Mouse (Mus musculus) spleen, postnatal 36 days (tissue): ENCODE data around the gene Ctnnal1.

Experiments
- DNase-seq, 2 experiments: peaks; one replicate each; pipeline ENCODE4 v3.0.0; 2022; ENCODE audit warnings: low spot score in 2 of 2, mixed read lengths in 1 of 2

Gene Ctnnal1

GRCm38 (mm10) chr4:56861551-56861950 is 3.4 kb downstream of the Ctnnal1 start:
- no peak for DNase-seq

- no peak for DNase-seq
Observed at GRCm38 (mm10) chr4:56858733-56859132, 6.3 kb downstream of the Ctnnal1 start.

GRCm38 (mm10) chr4:56856371-56856949 is 8.5 kb downstream of the Ctnnal1 start:
- DNase-seq, result no peak

- DNase-seq, result no peak
Observed at GRCm38 (mm10) chr4:56855935-56856334, 9.1 kb downstream of the Ctnnal1 start.

GRCm38 (mm10) chr4:56850724-56851123 is 14.3 kb downstream of the Ctnnal1 start:
- no peak for DNase-seq

- no peak for DNase-seq
Observed at GRCm38 (mm10) chr4:56848044-56848443, 16.9 kb downstream of the Ctnnal1 start.

- DNase-seq, result no peak
Observed at GRCm38 (mm10) chr4:56847400-56847799, 17.6 kb downstream of the Ctnnal1 start.

GRCm38 (mm10) chr4:56845896-56846533 is 19.0 kb downstream of the Ctnnal1 start:
- DNase-seq, result no peak

- DNase-seq, result no peak
Observed at GRCm38 (mm10) chr4:56844911-56845310, 20.1 kb downstream of the Ctnnal1 start.

- no peak for DNase-seq
Observed at GRCm38 (mm10) chr4:56843963-56844362, 21.0 kb downstream of the Ctnnal1 start.

- no peak for DNase-seq
Observed at GRCm38 (mm10) chr4:56842501-56842900, 22.5 kb downstream of the Ctnnal1 start.

- no peak for DNase-seq
Observed at GRCm38 (mm10) chr4:56840297-56840696, 24.7 kb downstream of the Ctnnal1 start.

- no peak for DNase-seq
Observed at GRCm38 (mm10) chr4:56837661-56838060, 27.3 kb downstream of the Ctnnal1 start.

GRCm38 (mm10) chr4:56831998-56832397 is 33.0 kb downstream of the Ctnnal1 start:
- DNase-seq, result no peak

GRCm38 (mm10) chr4:56831013-56831609 is 33.9 kb downstream of the Ctnnal1 start:
- DNase-seq, result no peak

- no peak for DNase-seq
Observed at GRCm38 (mm10) chr4:56829511-56829921, 35.5 kb downstream of the Ctnnal1 start.

GRCm38 (mm10) chr4:56828932-56829331 is 36.1 kb downstream of the Ctnnal1 start:
- no peak for DNase-seq

- DNase-seq, result no peak
Observed at GRCm38 (mm10) chr4:56824231-56824630, 40.8 kb downstream of the Ctnnal1 start.

- DNase-seq, result no peak
Observed at GRCm38 (mm10) chr4:56820017-56820550, 44.9 kb downstream of the Ctnnal1 start.

GRCm38 (mm10) chr4:56815131-56815530 is 49.9 kb downstream of the Ctnnal1 start:
- DNase-seq, result no peak

- DNase-seq, result no peak
Observed at GRCm38 (mm10) chr4:56812096-56812495, 52.9 kb downstream of the Ctnnal1 start.

- DNase-seq, result no peak
Observed at GRCm38 (mm10) chr4:56811642-56812041, 53.3 kb downstream of the Ctnnal1 start.

- no peak for DNase-seq
Observed at GRCm38 (mm10) chr4:56809050-56809449, 55.9 kb downstream of the Ctnnal1 start.
